Mouse (Mus musculus): Measurements from ENCODE around the gene Mphosph8. TPM values are rescaled to one million over a fixed set of nuclear protein-coding genes. Genes with fewer than 3 reads are reported as not detected.
A peak's percentile ranks its signal among the peaks of the same experiment; 100 is the strongest.

Mphosph8 gene
- polyA plus RNA-seq, 1 experiment from 2014 or later: 34.8 TPM

- H3K9ac ChIP-seq (replicated peaks; ENCODE audit: low read length): no peak overlapping the region
- no peak for ATAC-seq (replicated peaks; ENCODE audit: insufficient number of reproducible peaks, low FRiP score, low TSS enrichment, low read depth)
- no peaks in the 10 kb centered on the region for H3K27me3 ChIP-seq (ENCODE audit: control insufficient read depth, insufficient read depth, low read length)
- 65% methylated on average over 3 of the region's 3 CpGs for WGBS
- no peak for DNase-seq (ENCODE audit: low spot score)
- H3K27ac ChIP-seq (replicated peaks; ENCODE audit: low read depth, low read length): no peak overlapping the region
- no peak overlapping the region for H3K4me3 ChIP-seq (ENCODE audit: low read depth, low read length)
- no peaks in the 10 kb centered on the region for H3K9me3 ChIP-seq (replicated peaks; ENCODE audit: control insufficient read depth, low read length)
- no peaks in the 10 kb centered on the region for H3K4me1 ChIP-seq (ENCODE audit: control insufficient read depth, insufficient read depth, low read length)
- no peak overlapping the region for H3K4me2 ChIP-seq (ENCODE audit: low read depth, low read length)
- no peaks in the 10 kb centered on the region for H3K36me3 ChIP-seq (replicated peaks; ENCODE audit: control insufficient read depth, insufficient read depth, low read depth, low read length)
Measured at GRCm38 (mm10) chr14:56666909-56667308, 1.1 kb upstream of the Mphosph8 start.

GRCm38 (mm10) chr14:56669046-56669620, 1.1 kb downstream of the Mphosph8 start:
- H3K27ac ChIP-seq (replicated peaks; ENCODE audit: low read depth, low read length): no peak overlapping the region

GRCm38 (mm10) chr14:56685426-56685825, 17.4 kb downstream of the Mphosph8 start:
- no peak overlapping the region for H3K4me3 ChIP-seq (ENCODE audit: low read depth, low read length)
- WGBS: 74% methylated on average over 1 of the region's 1 CpGs
- no peaks in the 10 kb centered on the region; the same call in 1 of the 2 replicates for H3K36me3 ChIP-seq (replicated peaks; ENCODE audit: control insufficient read depth, insufficient read depth, low read depth, low read length)

More at GRCm38 (mm10) chr14:56669046-56669620, 1.1 kb downstream of the Mphosph8 start:
- H3K27me3 ChIP-seq (ENCODE audit: control insufficient read depth, insufficient read depth, low read length): no peaks in the 10 kb centered on the region
- no peaks in the 10 kb centered on the region for H3K9me3 ChIP-seq (replicated peaks; ENCODE audit: control insufficient read depth, low read length)
- H3K4me2 ChIP-seq (ENCODE audit: low read depth, low read length): peak overlapping the region; percentile 63
- H3K4me3 ChIP-seq (ENCODE audit: low read depth, low read length): peak overlapping the region; percentile 89
- H3K36me3 ChIP-seq (replicated peaks; ENCODE audit: control insufficient read depth, insufficient read depth, low read depth, low read length): no peaks in the 10 kb centered on the region
- H3K4me1 ChIP-seq (ENCODE audit: control insufficient read depth, insufficient read depth, low read length): no peaks in the 10 kb centered on the region
- peak overlapping the region; percentile 84 for H3K9ac ChIP-seq (replicated peaks; ENCODE audit: low read length)
- DNase-seq (ENCODE audit: low spot score) (peak; percentile 26), ATAC-seq (replicated peaks; ENCODE audit: insufficient number of reproducible peaks, low FRiP score, low TSS enrichment, low read depth) (no peak)
- WGBS: 13% methylated on average over 13 of the region's 13 CpGs

GRCm38 (mm10) chr14:56689116-56689515, 21.1 kb downstream of the Mphosph8 start:
- peaks cover 4% of the 10 kb centered on the region for H3K36me3 ChIP-seq (replicated peaks; ENCODE audit: control insufficient read depth, insufficient read depth, low read depth, low read length)
- H3K9me3 ChIP-seq (replicated peaks; ENCODE audit: control insufficient read depth, low read length): no peaks in the 10 kb centered on the region
- 94% methylated on average over 1 of the region's 1 CpGs for WGBS
- H3K27ac ChIP-seq (replicated peaks; ENCODE audit: low read depth, low read length): no peak overlapping the region
- H3K4me1 ChIP-seq (ENCODE audit: control insufficient read depth, insufficient read depth, low read length): no peaks in the 10 kb centered on the region
- ATAC-seq (replicated peaks; ENCODE audit: insufficient number of reproducible peaks, low FRiP score, low TSS enrichment, low read depth): no peak
- no peak overlapping the region for H3K4me2 ChIP-seq (ENCODE audit: low read depth, low read length)
- H3K9ac ChIP-seq (replicated peaks; ENCODE audit: low read length): no peak overlapping the region
- H3K27me3 ChIP-seq (ENCODE audit: control insufficient read depth, insufficient read depth, low read length): no peaks in the 10 kb centered on the region
- no peak overlapping the region for H3K4me3 ChIP-seq (ENCODE audit: low read depth, low read length)
- DNase-seq (ENCODE audit: low spot score): no peak

More at GRCm38 (mm10) chr14:56685426-56685825, 17.4 kb downstream of the Mphosph8 start:
- DNase-seq (ENCODE audit: low spot score) (no peak), ATAC-seq (replicated peaks; ENCODE audit: insufficient number of reproducible peaks, low FRiP score, low TSS enrichment, low read depth) (no peak)
- H3K4me2 ChIP-seq (ENCODE audit: low read depth, low read length): no peak overlapping the region
- no peaks in the 10 kb centered on the region for H3K4me1 ChIP-seq (ENCODE audit: control insufficient read depth, insufficient read depth, low read length)
- H3K27ac ChIP-seq (replicated peaks; ENCODE audit: low read depth, low read length): no peak overlapping the region
- no peak overlapping the region for H3K9ac ChIP-seq (replicated peaks; ENCODE audit: low read length)
- H3K9me3 ChIP-seq (replicated peaks; ENCODE audit: control insufficient read depth, low read length): no peaks in the 10 kb centered on the region
- no peaks in the 10 kb centered on the region for H3K27me3 ChIP-seq (ENCODE audit: control insufficient read depth, insufficient read depth, low read length)

GRCm38 (mm10) chr14:56689766-56690165, 21.7 kb downstream of the Mphosph8 start:
- ATAC-seq (replicated peaks; ENCODE audit: insufficient number of reproducible peaks, low FRiP score, low TSS enrichment, low read depth) (no peak), DNase-seq (ENCODE audit: low spot score) (no peak)
- Histone ChIP-seq H3K4me3 (ENCODE audit: low read depth, low read length) (no peak overlapping the region), H3K9me3 (replicated peaks; ENCODE audit: control insufficient read depth, low read length) (no peaks in the 10 kb centered on the region), H3K36me3 (replicated peaks; ENCODE audit: control insufficient read depth, insufficient read depth, low read depth, low read length) (peaks cover 6% of the 10 kb centered on the region), H3K9ac (replicated peaks; ENCODE audit: low read length) (no peak overlapping the region), H3K4me1 (ENCODE audit: control insufficient read depth, insufficient read depth, low read length) (no peaks in the 10 kb centered on the region), H3K4me2 (ENCODE audit: low read depth, low read length) (no peak overlapping the region), H3K27me3 (ENCODE audit: control insufficient read depth, insufficient read depth, low read length) (no peaks in the 10 kb centered on the region), H3K27ac (replicated peaks; ENCODE audit: low read depth, low read length) (no peak overlapping the region)
- 87% methylated on average over 1 of the region's 1 CpGs for WGBS

GRCm38 (mm10) chr14:56695495-56695894, 27.4 kb downstream of the Mphosph8 start:
- H3K27me3 ChIP-seq (ENCODE audit: control insufficient read depth, insufficient read depth, low read length): no peaks in the 10 kb centered on the region
- peaks cover 21% of the 10 kb centered on the region for H3K36me3 ChIP-seq (replicated peaks; ENCODE audit: control insufficient read depth, insufficient read depth, low read depth, low read length)
- no peaks in the 10 kb centered on the region for H3K4me1 ChIP-seq (ENCODE audit: control insufficient read depth, insufficient read depth, low read length)
- WGBS: 88% methylated on average over 3 of the region's 3 CpGs
- H3K4me2 ChIP-seq (ENCODE audit: low read depth, low read length): no peak overlapping the region
- H3K9ac ChIP-seq (replicated peaks; ENCODE audit: low read length): no peak overlapping the region
- H3K27ac ChIP-seq (replicated peaks; ENCODE audit: low read depth, low read length): no peak overlapping the region
- no peaks in the 10 kb centered on the region for H3K9me3 ChIP-seq (replicated peaks; ENCODE audit: control insufficient read depth, low read length)
- DNase-seq (ENCODE audit: low spot score) (no peak), ATAC-seq (replicated peaks; ENCODE audit: insufficient number of reproducible peaks, low FRiP score, low TSS enrichment, low read depth) (no peak)
- H3K4me3 ChIP-seq (ENCODE audit: low read depth, low read length): no peak overlapping the region

GRCm38 (mm10) chr14:56697836-56698235, 29.8 kb downstream of the Mphosph8 start:
- H3K27me3 ChIP-seq (ENCODE audit: control insufficient read depth, insufficient read depth, low read length): no peaks in the 10 kb centered on the region
- no peak for ATAC-seq (replicated peaks; ENCODE audit: insufficient number of reproducible peaks, low FRiP score, low TSS enrichment, low read depth)
- DNase-seq (ENCODE audit: low spot score): no peak
- no peaks in the 10 kb centered on the region for H3K9me3 ChIP-seq (replicated peaks; ENCODE audit: control insufficient read depth, low read length)
- H3K9ac ChIP-seq (replicated peaks; ENCODE audit: low read length): no peak overlapping the region
- H3K36me3 ChIP-seq (replicated peaks; ENCODE audit: control insufficient read depth, insufficient read depth, low read depth, low read length): peaks cover 19% of the 10 kb centered on the region
- no peak overlapping the region for H3K27ac ChIP-seq (replicated peaks; ENCODE audit: low read depth, low read length)
- H3K4me1 ChIP-seq (ENCODE audit: control insufficient read depth, insufficient read depth, low read length): no peaks in the 10 kb centered on the region
- 94% methylated on average over 5 of the region's 5 CpGs for WGBS
- H3K4me3 ChIP-seq (ENCODE audit: low read depth, low read length): no peak overlapping the region
- no peak overlapping the region for H3K4me2 ChIP-seq (ENCODE audit: low read depth, low read length)

GRCm38 (mm10) chr14:56702644-56703043, 34.6 kb downstream of the Mphosph8 start:
- no peak overlapping the region for H3K4me3 ChIP-seq (ENCODE audit: low read depth, low read length)

More at GRCm38 (mm10) chr14:56702644-56703043, 34.6 kb downstream of the Mphosph8 start:
- Histone ChIP-seq H3K4me2 (ENCODE audit: low read depth, low read length) (no peak overlapping the region), H3K9ac (replicated peaks; ENCODE audit: low read length) (no peak overlapping the region), H3K9me3 (replicated peaks; ENCODE audit: control insufficient read depth, low read length) (no peaks in the 10 kb centered on the region), H3K27me3 (ENCODE audit: control insufficient read depth, insufficient read depth, low read length) (no peaks in the 10 kb centered on the region), H3K4me1 (ENCODE audit: control insufficient read depth, insufficient read depth, low read length) (no peaks in the 10 kb centered on the region), H3K36me3 (replicated peaks; ENCODE audit: control insufficient read depth, insufficient read depth, low read depth, low read length) (peaks cover 9% of the 10 kb centered on the region), H3K27ac (replicated peaks; ENCODE audit: low read depth, low read length) (no peak overlapping the region)
- 92% methylated on average over 4 of the region's 4 CpGs for WGBS
- ATAC-seq (replicated peaks; ENCODE audit: insufficient number of reproducible peaks, low FRiP score, low TSS enrichment, low read depth) (no peak), DNase-seq (ENCODE audit: low spot score) (no peak)
